In genomic region chr16:43362651-43363300, GRCm38 (mm10) we compare ENCODE assay signal across 8 mouse cellular contexts.
A peak's percentile ranks its signal among the peaks of the same experiment; 100 is the strongest.
DNase-seq lines count a peak whose midpoint lies in the region; ATAC-seq and TF ChIP-seq lines count a peak whose summit lies in the region.

No protein-coding gene starts in this region.

- no peaks in the 10 kb centered on the region for H3K9me3 ChIP-seq in midbrain, embryonic 12.5 days
- no peaks in the 10 kb centered on the region for H3K9me3 ChIP-seq in midbrain, embryonic 11.5 days (ENCODE audit: control insufficient read depth, low read length)
- H3K9me3 ChIP-seq in lung, postnatal 0 days (ENCODE audit: low read length) = no peaks in the 10 kb centered on the region

- 86% methylated on average over 9 of the region's 9 CpGs for WGBS in midbrain, embryonic 12.5 days
- 86% methylated on average over 9 of the region's 9 CpGs for whole genome bisulfite sequencing in midbrain, embryonic 11.5 days
- WGBS in lung, postnatal 0 days = 41% methylated on average over 9 of the region's 9 CpGs

- no peak for TF ChIP-seq POLR2A in brain, embryonic 14.5 days (IDR thresholded peaks at IDR 0.05; ENCODE audit: borderline replicate concordance, extremely low read depth, insufficient read depth, insufficient read length, poor library complexity, severe bottlenecking)

- peaks cover 17% of the 10 kb centered on the region; the same call in 1 of the 2 replicates for H3K4me1 ChIP-seq in midbrain, embryonic 12.5 days
- H3K4me1 ChIP-seq in midbrain, embryonic 11.5 days (ENCODE audit: control insufficient read depth, insufficient read depth, low read length) = peaks cover 2% of the 10 kb centered on the region; the same call in 1 of the 2 replicates
- H3K4me1 ChIP-seq in lung, postnatal 0 days (ENCODE audit: insufficient read depth, low read depth, low read length) = peaks cover 2% of the 10 kb centered on the region; the same call in 1 of the 2 replicates

- H3K4me3 ChIP-seq in midbrain, embryonic 12.5 days = no peak overlapping the region
- H3K4me3 ChIP-seq in midbrain, embryonic 11.5 days (ENCODE audit: low read depth, low read length) = no peak overlapping the region
- H3K4me3 ChIP-seq in lung, postnatal 0 days (ENCODE audit: low read depth, low read length) = no peak overlapping the region

- no peak overlapping the region for H3K27ac ChIP-seq in midbrain, embryonic 12.5 days (replicated peaks)
- H3K27ac ChIP-seq in midbrain, embryonic 11.5 days (ENCODE audit: low read depth, low read length) = no peak overlapping the region
- H3K27ac ChIP-seq in lung, postnatal 0 days (ENCODE audit: low read length) = peak overlapping the region; percentile 85

- no peak for DNase-seq in midbrain, embryonic 11.5 days (ENCODE audit: low spot score, missing footprints)
- peak; percentile 58 for DNase-seq in brain, embryonic 14.5 days (ENCODE audit: low read depth)
- DNase-seq in heart, adult 11 months = peak; percentile 99
- DNase-seq in kidney, adult 18-20 months = peak; percentile 77
- peak; percentile 86 for DNase-seq in lung, postnatal 0 days (ENCODE audit: low spot score)
- DNase-seq in testis, postnatal 10 days (ENCODE audit: low spot score) = peak; percentile 66
- DNase-seq in thymus, postnatal 14 days = no peak

- no peaks in the 10 kb centered on the region for H3K27me3 ChIP-seq in midbrain, embryonic 12.5 days
- H3K27me3 ChIP-seq in midbrain, embryonic 11.5 days (ENCODE audit: control insufficient read depth, insufficient read depth, low read length) = no peaks in the 10 kb centered on the region
- H3K27me3 ChIP-seq in lung, postnatal 0 days (replicated peaks; ENCODE audit: insufficient read depth, low read length) = no peaks in the 10 kb centered on the region

- H3K4me2 ChIP-seq in midbrain, embryonic 12.5 days (replicated peaks) = no peak overlapping the region
- H3K4me2 ChIP-seq in midbrain, embryonic 11.5 days = no peak overlapping the region
- H3K4me2 ChIP-seq in lung, postnatal 0 days (replicated peaks; ENCODE audit: low read depth, low read length) = peak overlapping the region; percentile 41

- 0 out of 2 replicates have a peak, but pooled peaks have one; percentile 5 for TF ChIP-seq EP300 in lung, postnatal 0 days (IDR thresholded peaks at IDR 0.05)

- TF ChIP-seq CTCF in brain, embryonic 14.5 days (IDR thresholded peaks at IDR 0.05; ENCODE audit: borderline replicate concordance, extremely low read depth, insufficient read depth, insufficient read length) = no peak
- TF ChIP-seq CTCF in lung, postnatal 0 days (IDR thresholded peaks at IDR 0.05) = no peak

- H3K9ac ChIP-seq in midbrain, embryonic 12.5 days (replicated peaks) = no peak overlapping the region
- H3K9ac ChIP-seq in midbrain, embryonic 11.5 days (ENCODE audit: low read length) = no peak overlapping the region
- H3K9ac ChIP-seq in lung, postnatal 0 days (replicated peaks; ENCODE audit: low read depth) = no peak overlapping the region

- no peaks in the 10 kb centered on the region for H3K36me3 ChIP-seq in midbrain, embryonic 12.5 days
- H3K36me3 ChIP-seq in midbrain, embryonic 11.5 days (ENCODE audit: control insufficient read depth, insufficient read depth, low read length) = no peaks in the 10 kb centered on the region
- no peaks in the 10 kb centered on the region for H3K36me3 ChIP-seq in lung, postnatal 0 days (ENCODE audit: insufficient read depth, low read length)

- 0 out of 2 replicates have a peak, but pooled peaks have one; percentile 23 for ATAC-seq in midbrain, embryonic 12.5 days (ENCODE audit: low FRiP score, low read depth)
- ATAC-seq in midbrain, embryonic 11.5 days (ENCODE audit: low FRiP score) = no peak
- peak; percentile 91 for ATAC-seq in lung, postnatal 0 days

Comparison
In these comparisons a context has a peak if more than half of its experiments do, and no peak if none do; other contexts are left out.
1. DNase-seq: peak in brain, embryonic 14.5 days (single experiment), heart, adult 11 months (single experiment), kidney, adult 18-20 months (single experiment), lung, postnatal 0 days (single experiment) and testis, postnatal 10 days (single experiment); none in midbrain, embryonic 11.5 days (single experiment) and thymus, postnatal 14 days (single experiment).